12 mouse cellular contexts compared by ENCODE assay signal in genomic region chr7:74683979-74684378, GRCm38 (mm10).
A peak's percentile ranks its signal among the peaks of the same experiment; 100 is the strongest.
DNase-seq lines count a peak whose midpoint lies in the region; ATAC-seq and TF ChIP-seq lines count a peak whose summit lies in the region.
"Had no signal": no experiment of that assay in that cellular context is flagged by ENCODE, and none has a peak within 500 bp of the region (broad histone marks: within the 10 kb centered on the region; RNA-seq: fewer than 3 reads in every experiment).

No protein-coding gene starts in this region.

- H3K9me3 ChIP-seq in limb, embryonic 14.5 days (ENCODE audit: control insufficient read depth, low read length): no peaks in the 10 kb centered on the region
- no peaks in the 10 kb centered on the region for H3K9me3 ChIP-seq in limb, embryonic 10.5 days (replicated peaks)
- H3K9me3 ChIP-seq in forebrain, embryonic 14.5 days (replicated peaks; ENCODE audit: control insufficient read depth, low read length): no peaks in the 10 kb centered on the region
- H3K9me3 ChIP-seq: forebrain, embryonic 12.5 days; limb, embryonic 15.5 days; midbrain, embryonic 15.5 days had no signal

- no peak overlapping the region for H3K27ac ChIP-seq in limb, embryonic 14.5 days (replicated peaks; ENCODE audit: low read depth, low read length)
- H3K27ac ChIP-seq in limb, embryonic 10.5 days: no peak overlapping the region
- H3K27ac ChIP-seq in forebrain, embryonic 14.5 days (ENCODE audit: low read depth, low read length): no peak overlapping the region
- H3K27ac ChIP-seq: forebrain, embryonic 12.5 days; limb, embryonic 15.5 days; midbrain, embryonic 15.5 days had no signal

- no peak for ATAC-seq in limb, embryonic 14.5 days (ENCODE audit: low FRiP score, low read depth)
- ATAC-seq in megakaryocyte progenitor cell, adult 5-6 weeks (replicated peaks; ENCODE audit: poor library complexity): peak; percentile 98
- no peak for ATAC-seq in forebrain, embryonic 14.5 days
- ATAC-seq: midbrain, embryonic 15.5 days; Patski had no signal

- H3K36me3 ChIP-seq in limb, embryonic 14.5 days (ENCODE audit: control insufficient read depth, insufficient read depth, low read length): no peaks in the 10 kb centered on the region
- H3K36me3 ChIP-seq in limb, embryonic 10.5 days: no peaks in the 10 kb centered on the region
- no peaks in the 10 kb centered on the region for H3K36me3 ChIP-seq in forebrain, embryonic 14.5 days (ENCODE audit: control insufficient read depth, insufficient read depth, low read length)
- H3K36me3 ChIP-seq: forebrain, embryonic 12.5 days; limb, embryonic 15.5 days; midbrain, embryonic 15.5 days had no signal

- WGBS in limb, embryonic 14.5 days: 84% methylated on average over 2 of the region's 2 CpGs
- WGBS in limb, embryonic 10.5 days: 85% methylated on average over 2 of the region's 2 CpGs
- WGBS in forebrain, embryonic 14.5 days: 87% methylated on average over 2 of the region's 2 CpGs

- H3K4me2 ChIP-seq in limb, embryonic 14.5 days (replicated peaks; ENCODE audit: low read depth, low read length, severe bottlenecking): no peak overlapping the region
- no peak overlapping the region for H3K4me2 ChIP-seq in forebrain, embryonic 14.5 days (ENCODE audit: low read length)
- H3K4me2 ChIP-seq: forebrain, embryonic 12.5 days; limb, embryonic 15.5 days; midbrain, embryonic 15.5 days had no signal

- H3K4me3 ChIP-seq in limb, embryonic 14.5 days (replicated peaks; ENCODE audit: low read length): no peak overlapping the region
- H3K4me3 ChIP-seq in limb, embryonic 10.5 days: no peak overlapping the region
- H3K4me3 ChIP-seq in forebrain, embryonic 14.5 days (ENCODE audit: low read depth, low read length): no peak overlapping the region
- H3K4me3 ChIP-seq: forebrain, embryonic 12.5 days; limb, embryonic 15.5 days; midbrain, embryonic 15.5 days had no signal

- no peak for TF ChIP-seq POLR2A in limb, embryonic 14.5 days (IDR thresholded peaks at IDR 0.05; ENCODE audit: borderline replicate concordance, extremely low read depth, insufficient read depth, insufficient read length)

- H3K9ac ChIP-seq in limb, embryonic 14.5 days (ENCODE audit: low read depth, low read length, severe bottlenecking): no peak overlapping the region
- H3K9ac ChIP-seq in forebrain, embryonic 14.5 days (ENCODE audit: low read length): no peak overlapping the region
- H3K9ac ChIP-seq: forebrain, embryonic 12.5 days; limb, embryonic 15.5 days; midbrain, embryonic 15.5 days had no signal

- H3K4me1 ChIP-seq in limb, embryonic 14.5 days (ENCODE audit: control insufficient read depth, insufficient read depth, low read length): no peaks in the 10 kb centered on the region
- peaks cover 12% of the 10 kb centered on the region for H3K4me1 ChIP-seq in limb, embryonic 10.5 days
- H3K4me1 ChIP-seq in forebrain, embryonic 14.5 days (ENCODE audit: control insufficient read depth, insufficient read depth, low read length): peaks cover 3% of the 10 kb centered on the region; the same call in 1 of the 2 replicates
- H3K4me1 ChIP-seq: limb, embryonic 15.5 days; midbrain, embryonic 15.5 days had no signal

- DNase-seq in adrenal gland, adult 2 months: peak; percentile 18
- no peak for DNase-seq in adrenal gland, postnatal 4 days (ENCODE audit: low spot score in 2 of 2)
- DNase-seq in limb, embryonic 14.5 days (ENCODE audit: low spot score): peak; percentile 3
- DNase-seq in limb, embryonic 10.5 days (ENCODE audit: low spot score): no peak
- DNase-seq in induced T-regulatory cell, adult 2 months (ENCODE audit: low read depth): peak; percentile 30
- no peak for DNase-seq in forebrain, embryonic 14.5 days (ENCODE audit: low spot score)
- DNase-seq in spleen, postnatal 14 days (ENCODE audit: low spot score in 2 of 2): no peak

- no peaks in the 10 kb centered on the region for H3K27me3 ChIP-seq in limb, embryonic 14.5 days (ENCODE audit: control insufficient read depth, insufficient read depth, low read length)
- H3K27me3 ChIP-seq in limb, embryonic 10.5 days (ENCODE audit: low read depth, poor library complexity, severe bottlenecking): no peaks in the 10 kb centered on the region
- H3K27me3 ChIP-seq in forebrain, embryonic 14.5 days (replicated peaks; ENCODE audit: control insufficient read depth, insufficient read depth, low read length): no peaks in the 10 kb centered on the region
- H3K27me3 ChIP-seq: limb, embryonic 15.5 days; midbrain, embryonic 15.5 days; Patski had no signal

Comparison
In these comparisons a context has a peak if more than half of its experiments do, and no peak if none do; other contexts are left out.
1. DNase-seq: peak in adrenal gland, adult 2 months (single experiment), limb, embryonic 14.5 days (single experiment) and induced T-regulatory cell, adult 2 months (single experiment); none in adrenal gland, postnatal 4 days (0 of 2), limb, embryonic 10.5 days (single experiment), forebrain, embryonic 14.5 days (single experiment) and spleen, postnatal 14 days (0 of 2).